Mouse (Mus musculus): Measurements from ENCODE around the gene Slc17a7. TPM values are rescaled to one million over a fixed set of nuclear protein-coding genes. Genes with fewer than 3 reads are reported as not detected.

Slc17a7 gene
- polyA plus RNA-seq, 1 experiment: 0.58 TPM

- TF ChIP-seq POLR2A (IDR thresholded peaks at IDR 0.05; ENCODE audit: low read depth, low read length) (no peak), CTCF (IDR thresholded peaks at IDR 0.05; ENCODE audit: borderline replicate concordance, insufficient read depth, low read length) (no peak)
- Histone ChIP-seq H3K4me3 (ENCODE audit: insufficient read depth, low read length) (no peak overlapping the region), H3K27ac (ENCODE audit: insufficient read depth, low read length) (no peak overlapping the region), H3K4me1 (ENCODE audit: control insufficient read depth, insufficient read depth, low read length) (no peaks in the 10 kb centered on the region)
Observed at GRCm38 (mm10) chr7:45160316-45160800, 3.4 kb upstream of the Slc17a7 start.

GRCm38 (mm10) chr7:45160866-45161265 lies 2.9 kb upstream of the Slc17a7 start:
- Histone ChIP-seq H3K4me3 (ENCODE audit: insufficient read depth, low read length) (no peak overlapping the region), H3K4me1 (ENCODE audit: control insufficient read depth, insufficient read depth, low read length) (no peaks in the 10 kb centered on the region), H3K27ac (ENCODE audit: insufficient read depth, low read length) (no peak overlapping the region)
- TF ChIP-seq CTCF (IDR thresholded peaks at IDR 0.05; ENCODE audit: borderline replicate concordance, insufficient read depth, low read length) (no peak), POLR2A (IDR thresholded peaks at IDR 0.05; ENCODE audit: low read depth, low read length) (no peak)

- Histone ChIP-seq H3K4me3 (ENCODE audit: insufficient read depth, low read length) (peak overlapping the region; percentile 27; the same call in 1 of the 2 replicates), H3K4me1 (ENCODE audit: control insufficient read depth, insufficient read depth, low read length) (no peaks in the 10 kb centered on the region), H3K27ac (ENCODE audit: insufficient read depth, low read length) (no peak overlapping the region)
- TF ChIP-seq POLR2A (IDR thresholded peaks at IDR 0.05; ENCODE audit: low read depth, low read length) (no peak), CTCF (IDR thresholded peaks at IDR 0.05; ENCODE audit: borderline replicate concordance, insufficient read depth, low read length) (peak; percentile 96)
Observed at GRCm38 (mm10) chr7:45161612-45162473, 1.9 kb upstream of the Slc17a7 start.

DNA sequence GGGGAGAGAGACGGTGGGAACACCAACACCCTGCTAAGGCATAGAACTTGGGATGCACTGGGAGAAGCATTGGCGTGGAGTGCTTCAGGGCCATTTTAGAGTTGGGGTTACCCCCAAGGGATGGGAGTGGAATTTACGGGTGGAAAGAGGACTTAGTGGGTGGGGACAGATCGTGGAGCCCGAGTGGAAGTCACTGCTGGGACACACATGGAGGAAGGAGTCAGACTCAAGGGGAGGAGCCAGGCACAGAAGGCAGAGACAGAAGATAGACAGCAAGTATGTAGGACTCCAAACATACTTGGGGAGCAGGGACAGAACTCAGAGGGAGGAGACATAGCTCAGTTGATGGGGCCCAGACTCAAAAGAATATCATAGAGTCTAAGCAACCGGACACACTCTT lies 1.2 kb upstream of the Slc17a7 start:
- Histone ChIP-seq H3K4me1 (ENCODE audit: control insufficient read depth, insufficient read depth, low read length) (no peaks in the 10 kb centered on the region), H3K27ac (ENCODE audit: insufficient read depth, low read length) (no peak overlapping the region), H3K4me3 (ENCODE audit: insufficient read depth, low read length) (no peak overlapping the region)
- TF ChIP-seq CTCF (IDR thresholded peaks at IDR 0.05; ENCODE audit: borderline replicate concordance, insufficient read depth, low read length) (no peak), POLR2A (IDR thresholded peaks at IDR 0.05; ENCODE audit: low read depth, low read length) (no peak)

DNA sequence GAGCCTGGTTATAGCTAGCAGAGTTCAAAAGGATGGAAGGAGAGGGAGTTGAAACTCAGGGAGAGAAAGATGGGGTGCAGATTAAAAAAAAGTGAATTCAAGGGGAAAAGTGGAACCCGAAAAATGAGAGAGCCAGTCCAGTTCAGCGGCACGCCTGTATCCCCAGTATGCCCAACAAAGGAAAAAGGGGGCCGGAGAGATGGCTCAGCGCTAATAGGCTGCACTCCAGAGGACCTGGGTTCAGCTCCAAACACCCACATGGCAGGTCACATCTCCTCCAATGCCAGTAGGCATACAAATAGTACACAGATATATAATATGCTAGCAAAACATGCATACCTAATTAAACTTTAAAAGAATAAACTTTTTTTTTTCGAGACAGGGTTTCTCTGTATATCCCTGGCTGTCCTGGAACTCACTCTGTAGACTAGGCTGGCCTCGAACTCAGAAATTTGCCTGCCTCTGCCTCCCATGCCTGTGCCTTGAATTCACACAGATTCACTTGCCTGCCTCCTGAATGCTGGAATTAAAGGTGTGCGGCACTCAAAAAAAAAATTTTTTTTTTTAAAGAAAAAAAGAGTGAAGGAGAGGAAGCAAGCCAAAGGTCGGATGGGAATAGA lies 643 bp upstream of the Slc17a7 start:
- Histone ChIP-seq H3K4me3 (ENCODE audit: insufficient read depth, low read length) (no peak overlapping the region), H3K4me1 (ENCODE audit: control insufficient read depth, insufficient read depth, low read length) (no peaks in the 10 kb centered on the region), H3K27ac (ENCODE audit: insufficient read depth, low read length) (no peak overlapping the region)
- TF ChIP-seq POLR2A (IDR thresholded peaks at IDR 0.05; ENCODE audit: low read depth, low read length) (no peak), CTCF (IDR thresholded peaks at IDR 0.05; ENCODE audit: borderline replicate concordance, insufficient read depth, low read length) (no peak)

- Histone ChIP-seq H3K4me3 (ENCODE audit: insufficient read depth, low read length) (no peak overlapping the region), H3K4me1 (ENCODE audit: control insufficient read depth, insufficient read depth, low read length) (no peaks in the 10 kb centered on the region), H3K27ac (ENCODE audit: insufficient read depth, low read length) (no peak overlapping the region)
- no peak for TF ChIP-seq POLR2A (IDR thresholded peaks at IDR 0.05; ENCODE audit: low read depth, low read length)
Observed at GRCm38 (mm10) chr7:45164833-45165232, 1.1 kb downstream of the Slc17a7 start.

GRCm38 (mm10) chr7:45165701-45166100 lies 2.0 kb downstream of the Slc17a7 start:
- no peak for TF ChIP-seq CTCF (IDR thresholded peaks at IDR 0.05; ENCODE audit: borderline replicate concordance, insufficient read depth, low read length)
- no peak for TF ChIP-seq POLR2A (IDR thresholded peaks at IDR 0.05; ENCODE audit: low read depth, low read length)
- Histone ChIP-seq H3K4me1 (ENCODE audit: control insufficient read depth, insufficient read depth, low read length) (no peaks in the 10 kb centered on the region), H3K27ac (ENCODE audit: insufficient read depth, low read length) (no peak overlapping the region)

GRCm38 (mm10) chr7:45166950-45167401 lies 3.2 kb downstream of the Slc17a7 start:
- H3K4me1 ChIP-seq (ENCODE audit: control insufficient read depth, insufficient read depth, low read length): no peaks in the 10 kb centered on the region
- H3K4me3 ChIP-seq (ENCODE audit: insufficient read depth, low read length): no peak overlapping the region
- TF ChIP-seq POLR2A (IDR thresholded peaks at IDR 0.05; ENCODE audit: low read depth, low read length) (no peak), CTCF (IDR thresholded peaks at IDR 0.05; ENCODE audit: borderline replicate concordance, insufficient read depth, low read length) (no peak)
- H3K27ac ChIP-seq (ENCODE audit: insufficient read depth, low read length): no peak overlapping the region

More at GRCm38 (mm10) chr7:45165701-45166100, 2.0 kb downstream of the Slc17a7 start:
- H3K4me3 ChIP-seq (ENCODE audit: insufficient read depth, low read length): no peak overlapping the region

DNA sequence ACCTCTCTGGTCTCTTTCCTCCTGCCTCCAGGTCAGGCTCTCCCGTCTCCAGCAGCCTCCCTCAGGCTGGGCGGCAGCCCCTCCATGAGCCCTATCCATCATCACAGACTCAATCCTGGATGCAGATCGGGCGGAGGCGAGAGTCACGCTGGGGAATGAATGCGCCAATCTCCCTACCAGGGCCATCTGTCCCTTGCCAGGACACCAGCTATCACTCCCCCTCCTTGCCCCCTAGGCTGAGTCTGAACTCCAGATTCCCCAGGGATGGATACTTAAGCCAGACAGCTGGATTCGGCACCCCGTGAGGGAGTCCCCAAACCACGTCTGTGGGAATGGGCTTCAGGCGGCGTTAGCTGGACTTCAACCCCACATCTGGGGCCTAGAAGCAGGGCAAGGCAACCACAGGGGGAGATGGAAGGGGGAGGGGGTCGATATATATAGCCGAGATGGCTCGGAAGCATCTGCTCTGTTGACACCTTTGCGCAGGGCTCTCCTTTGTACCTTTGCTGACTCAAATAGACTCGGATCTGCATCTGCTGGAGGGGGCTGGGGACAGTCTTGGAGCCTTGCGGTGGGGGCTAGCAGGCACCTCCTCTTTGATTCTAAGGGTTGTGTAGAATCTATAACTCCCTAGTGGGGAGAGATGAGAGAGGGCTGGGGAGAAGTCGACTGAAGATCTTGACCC lies 4.2 kb downstream of the Slc17a7 start:
- TF ChIP-seq CTCF (IDR thresholded peaks at IDR 0.05; ENCODE audit: borderline replicate concordance, insufficient read depth, low read length): no peak
- no peak for TF ChIP-seq POLR2A (IDR thresholded peaks at IDR 0.05; ENCODE audit: low read depth, low read length)
- H3K27ac ChIP-seq (ENCODE audit: insufficient read depth, low read length): no peak overlapping the region
- no peak overlapping the region for H3K4me3 ChIP-seq (ENCODE audit: insufficient read depth, low read length)
- no peaks in the 10 kb centered on the region for H3K4me1 ChIP-seq (ENCODE audit: control insufficient read depth, insufficient read depth, low read length)
